Mouse (Mus musculus) limb, embryonic 13.5 days (tissue): ENCODE results near the gene Casp8. TPM values are rescaled to one million over a fixed set of nuclear protein-coding genes. Genes with fewer than 3 reads are reported as not detected.
"Not testable (repeated sequence)": the region's sequence is repeated elsewhere in the genome, so short reads cannot be mapped to it uniquely, and the experiment has no call there.

ENCODE experiments used
- ATAC-seq: fragments of 200-750 bp; cut with Nextera tagmentation; 2 replicates; pipeline ENCODE4 v1.8.0; 2017; ENCODE audit warnings: low read depth, moderate number of reproducible peaks, moderate TSS enrichment; ENCODE audit not compliant: low FRiP score
- H3K27ac ChIP-seq: fragments of 300-500 bp; sonication (generic); 2 replicates; pipeline ENCODE4 v1.5.1; 2015; ENCODE audit warnings: inconsistent platforms, mild to moderate bottlenecking, moderate library complexity
- H3K27me3 ChIP-seq: fragments of 300-500 bp; sonication (generic); 2 replicates; pipeline ENCODE4 v1.6.1; 2015; ENCODE audit warnings: mild to moderate bottlenecking, inconsistent platforms
- H3K36me3 ChIP-seq: fragments of 300-500 bp; sonication (generic); 2 replicates; pipeline ENCODE4 v1.6.1; 2015; ENCODE audit warnings: inconsistent platforms, mild to moderate bottlenecking, moderate library complexity
- H3K4me1 ChIP-seq: fragments of 300-500 bp; sonication (generic); 2 replicates; pipeline ENCODE4 v1.6.1; 2015; ENCODE audit warnings: inconsistent platforms
- H3K4me2 ChIP-seq: fragments of 300-500 bp; sonication (generic); replicated peaks from 2 replicates; pipeline ENCODE4 v1.6.1; 2015; ENCODE audit warnings: inconsistent platforms, mild to moderate bottlenecking, moderate library complexity
- H3K4me3 ChIP-seq: fragments of 300-500 bp; sonication (generic); 2 replicates; pipeline ENCODE4 v1.5.1; 2015; ENCODE audit warnings: moderate library complexity, mild to moderate bottlenecking, inconsistent platforms
- H3K9ac ChIP-seq: fragments of 300-500 bp; sonication (generic); 2 replicates; pipeline ENCODE4 v1.6.1; 2015; ENCODE audit warnings: mild to moderate bottlenecking, inconsistent platforms
- H3K9me3 ChIP-seq: fragments of 300-500 bp; sonication (generic); 2 replicates; pipeline ENCODE4 v1.6.1; 2016; ENCODE audit warnings: inconsistent platforms
- WGBS: fragments of 180-500 bp; shearing (Covaris S2); methylation state at CpG from one replicate; pipeline ENCODE4 v1.1.7; 2015; 5-methylcytosine and 5-hydroxymethylcytosine counted together
- polyA plus RNA-seq: library from polyadenylated mRNA; unstranded; fragments of >200 nt; fragmentation: Nextera tagmentation; extraction: Ambion mirVana; gene quantifications from 2 replicates; pipeline ENCODE4 v1.2.1, GENCODE M21; 2015

Casp8 gene
- polyA plus RNA-seq, 1 experiment from 2014 or later: 28.7 TPM

DNA sequence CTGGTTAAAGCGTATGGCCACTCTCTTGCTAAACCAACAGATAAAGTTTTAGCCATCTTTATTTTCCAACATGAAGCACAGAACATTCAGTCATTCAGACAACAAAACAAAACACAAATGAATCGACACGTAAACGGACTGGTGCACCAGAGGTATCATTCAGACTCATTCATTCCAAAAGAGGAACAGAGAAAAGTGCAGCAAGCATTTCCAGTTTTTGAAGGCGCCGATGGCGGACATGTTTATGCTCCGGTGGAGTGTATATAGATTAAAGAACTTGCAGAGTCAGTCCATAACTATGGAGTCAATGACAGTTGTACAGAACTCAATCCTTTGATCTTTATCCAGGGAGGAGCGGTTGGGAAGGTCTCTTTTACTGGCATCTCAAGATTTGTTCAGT is 88.1 kb downstream of the Casp8 start:
- not testable (repeated sequence) for H3K27ac ChIP-seq, H3K4me3 ChIP-seq, H3K4me2 ChIP-seq, H3K36me3 ChIP-seq, H3K27me3 ChIP-seq, H3K9ac ChIP-seq, ATAC-seq, H3K9me3 ChIP-seq, H3K4me1 ChIP-seq
- 89% methylated on average over 9 of the region's 9 CpGs for WGBS

DNA sequence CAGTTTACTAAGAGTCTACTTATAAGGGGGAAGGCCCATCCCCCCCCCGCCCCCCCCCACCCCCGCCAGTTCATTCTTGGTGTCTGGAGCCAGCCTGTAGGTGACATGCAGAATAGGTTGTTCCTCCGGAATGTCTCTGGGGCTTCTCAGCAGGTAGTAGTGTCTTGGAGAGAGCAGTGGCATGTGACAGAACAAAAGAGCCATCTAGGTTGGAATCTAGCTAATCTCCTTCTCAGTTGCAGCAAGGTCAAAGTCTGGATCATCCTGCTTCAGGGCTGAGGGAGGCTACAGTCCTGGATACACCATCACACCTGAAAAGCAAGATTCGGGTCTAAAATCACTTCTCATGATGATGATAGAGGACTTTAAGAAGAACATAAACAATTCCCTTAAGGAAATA is 90.5 kb downstream of the Casp8 start:
- no peak overlapping the region for H3K4me2 ChIP-seq
- no peaks in the 10 kb centered on the region for H3K27me3 ChIP-seq
- H3K36me3 ChIP-seq: no peaks in the 10 kb centered on the region
- 84% methylated on average over 4 of the region's 4 CpGs for WGBS
- no peaks in the 10 kb centered on the region for H3K9me3 ChIP-seq
- H3K4me3 ChIP-seq: no peak overlapping the region
- H3K4me1 ChIP-seq: no peaks in the 10 kb centered on the region
- no peak overlapping the region for H3K9ac ChIP-seq
- H3K27ac ChIP-seq: no peak overlapping the region
- ATAC-seq: no peak

DNA sequence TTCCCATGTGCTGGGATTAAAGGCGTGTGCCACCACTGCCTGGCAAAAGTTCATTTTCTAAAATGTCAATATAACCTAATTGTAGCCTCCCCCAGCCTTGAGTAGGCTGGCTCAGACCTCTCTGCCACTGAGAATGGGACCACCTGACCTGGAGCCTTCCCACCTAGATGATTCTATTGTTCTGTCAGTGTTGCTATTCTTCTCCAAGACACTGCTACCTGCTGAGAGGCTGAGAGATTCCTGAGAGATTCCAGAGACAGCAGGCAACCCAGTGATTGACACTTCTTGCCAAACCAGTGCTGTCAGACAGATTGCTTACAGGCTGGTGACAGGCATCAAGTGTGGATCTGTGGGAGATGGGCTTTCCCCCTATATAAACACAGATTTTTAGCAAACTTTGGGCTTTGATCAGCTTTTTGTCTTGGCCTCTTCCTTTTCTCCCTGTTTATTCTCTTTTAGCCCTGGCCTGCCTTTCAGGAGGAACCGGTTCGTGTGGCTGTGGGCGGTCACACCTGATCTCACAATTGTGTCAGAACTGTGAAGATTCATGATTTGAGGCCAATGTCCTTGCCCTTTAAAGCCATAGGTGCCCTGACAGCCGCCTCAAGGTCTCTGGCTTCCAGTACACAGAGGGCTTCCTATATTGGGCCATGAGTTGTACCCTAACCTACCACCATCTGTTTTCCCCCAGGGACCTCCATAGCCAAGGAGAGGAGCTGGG is 94.8 kb downstream of the Casp8 start:
- H3K27ac ChIP-seq: no peak overlapping the region
- no peak overlapping the region for H3K9ac ChIP-seq
- no peak overlapping the region for H3K4me3 ChIP-seq
- H3K4me1 ChIP-seq: no peaks in the 10 kb centered on the region
- H3K27me3 ChIP-seq: no peaks in the 10 kb centered on the region
- no peak for ATAC-seq
- WGBS: 71% methylated on average over 5 of the region's 5 CpGs
- no peak overlapping the region for H3K4me2 ChIP-seq
- H3K36me3 ChIP-seq: no peaks in the 10 kb centered on the region
- H3K9me3 ChIP-seq: no peaks in the 10 kb centered on the region

DNA sequence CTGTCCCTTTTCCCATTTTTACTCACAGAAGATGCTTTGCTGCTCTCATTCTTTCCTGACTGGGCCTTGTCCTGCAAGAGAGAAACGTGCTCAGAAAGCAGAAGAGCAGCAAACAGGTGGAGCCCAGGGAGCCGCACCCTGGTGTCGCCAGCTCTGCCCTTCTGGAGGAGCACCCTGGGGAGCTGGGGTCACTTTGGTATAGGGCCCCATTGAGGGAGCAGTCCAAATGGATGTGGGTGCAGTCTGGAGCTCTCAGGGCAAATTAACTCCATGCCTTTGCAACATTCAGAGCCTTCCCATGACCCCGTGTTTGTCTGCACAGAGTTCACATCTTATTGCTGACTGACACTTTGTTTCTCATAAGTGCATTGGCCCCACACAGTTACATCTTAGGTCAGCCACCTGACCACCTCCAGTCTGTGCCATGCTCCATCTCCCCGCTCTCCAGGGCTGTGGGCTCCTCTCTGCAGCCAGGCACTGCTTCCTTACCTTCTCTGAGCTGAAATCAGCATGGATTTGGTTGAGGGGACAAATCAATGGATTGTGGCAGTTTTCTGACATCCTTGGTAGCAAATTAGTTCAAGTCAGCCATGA is 95.6 kb downstream of the Casp8 start:
- ATAC-seq, H3K9ac ChIP-seq, H3K9me3 ChIP-seq, H3K4me3 ChIP-seq, H3K27me3 ChIP-seq, H3K4me1 ChIP-seq, H3K4me2 ChIP-seq, H3K27ac ChIP-seq, H3K36me3 ChIP-seq: not testable (repeated sequence)
- 72% methylated on average over 4 of the region's 5 CpGs for WGBS

- not testable (repeated sequence) for H3K9ac ChIP-seq, H3K4me1 ChIP-seq, H3K27ac ChIP-seq, H3K4me3 ChIP-seq, H3K4me2 ChIP-seq, H3K27me3 ChIP-seq, H3K36me3 ChIP-seq, H3K9me3 ChIP-seq, ATAC-seq
- 86% methylated on average over 2 of the region's 2 CpGs for WGBS
Measured at GRCm38 (mm10) chr1:58891481-58892170, 96.5 kb downstream of the Casp8 start.

- not testable (repeated sequence) for H3K27ac ChIP-seq, H3K36me3 ChIP-seq
Measured at GRCm38 (mm10) chr1:58892386-58892785, 97.2 kb downstream of the Casp8 start.

More at GRCm38 (mm10) chr1:58892386-58892785, 97.2 kb downstream of the Casp8 start:
- H3K27me3 ChIP-seq, H3K4me2 ChIP-seq, H3K9me3 ChIP-seq, H3K9ac ChIP-seq, ATAC-seq, H3K4me3 ChIP-seq, H3K4me1 ChIP-seq: not testable (repeated sequence)
- 67% methylated on average over 7 of the region's 8 CpGs for WGBS

Other genes with a start within 250 kb of the Casp8 start
- 7.5 and 8.2 TPM in 2 replicates for gene Fam126b, start 209.1 kb upstream of the Casp8 start, polyA plus RNA-seq
- 163 and 167 TPM in 2 replicates for gene Ndufb3, start 209.0 kb upstream of the Casp8 start, polyA plus RNA-seq
- not detected in 2 replicates for gene Als2cr12, start 99.4 kb upstream of the Casp8 start, polyA plus RNA-seq
- 35.3 and 35.6 TPM in 2 replicates for gene Cflar, start 83.9 kb upstream of the Casp8 start, polyA plus RNA-seq
- 11.0 and 11.2 TPM in 2 replicates for gene Trak2, start 178.1 kb downstream of the Casp8 start, polyA plus RNA-seq
- 27.3 and 29.0 TPM in 2 replicates for gene Stradb, start 178.1 kb downstream of the Casp8 start, polyA plus RNA-seq